Mouse (Mus musculus): Measurements from ENCODE around the gene C1qtnf6. TPM values are rescaled to one million over a fixed set of nuclear protein-coding genes. Genes with fewer than 3 reads are reported as not detected.

C1qtnf6 gene
- polyA plus RNA-seq, 1 experiment, result 31.2 TPM

DNA sequence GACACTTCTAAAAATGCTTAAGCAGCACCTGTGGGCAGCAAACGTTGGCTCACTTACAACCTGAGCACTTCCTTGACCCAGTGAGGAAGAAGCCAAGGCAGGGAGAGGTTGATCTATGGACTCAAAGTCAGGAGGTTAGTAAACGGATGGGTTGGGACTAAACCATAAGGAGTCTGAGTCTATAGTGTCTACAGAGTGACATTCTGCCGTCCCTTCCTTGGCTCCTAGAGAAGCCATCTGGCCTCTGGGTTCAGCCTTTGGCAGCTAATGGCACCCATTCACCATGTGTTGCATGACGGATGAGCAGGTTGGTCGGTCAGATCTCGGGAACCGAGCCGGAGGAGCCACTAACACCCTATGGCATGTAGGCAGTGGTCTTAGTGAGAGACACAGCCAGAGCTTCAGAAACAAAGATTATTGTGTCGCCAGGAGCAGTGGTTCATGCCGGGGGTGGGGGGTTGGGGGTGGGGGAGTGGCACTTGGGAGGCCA, 2.2 kb upstream of the C1qtnf6 start:
- H3K27me3 ChIP-seq (replicated peaks), result peaks cover 49% of the 10 kb centered on the region
- H3K36me3 ChIP-seq (replicated peaks; ENCODE audit: low read length), result no peaks in the 10 kb centered on the region
- no peak overlapping the region for H3K4me3 ChIP-seq (replicated peaks)
- TF ChIP-seq GATA1 (IDR thresholded peaks at IDR 0.05; ENCODE audit: borderline replicate concordance, low read length), result no peak
- TF ChIP-seq FLI1 (IDR thresholded peaks at IDR 0.05; ENCODE audit: low read length), result no peak
- no peaks in the 10 kb centered on the region for H3K9me3 ChIP-seq
- H3K4me1 ChIP-seq, result peaks cover 51% of the 10 kb centered on the region

- Histone ChIP-seq H3K36me3 (replicated peaks; ENCODE audit: low read length) (no peaks in the 10 kb centered on the region), H3K4me1 (peaks cover 58% of the 10 kb centered on the region), H3K4me3 (replicated peaks) (peak overlapping the region; percentile 89), H3K9me3 (no peaks in the 10 kb centered on the region), H3K27me3 (replicated peaks) (peaks cover 43% of the 10 kb centered on the region)
- TF ChIP-seq FLI1 (IDR thresholded peaks at IDR 0.05; ENCODE audit: low read length) (no peak), GATA1 (IDR thresholded peaks at IDR 0.05; ENCODE audit: borderline replicate concordance, low read length) (no peak)
Observed at GRCm38 (mm10) chr15:78532566-78533345, 1.5 kb upstream of the C1qtnf6 start.

DNA sequence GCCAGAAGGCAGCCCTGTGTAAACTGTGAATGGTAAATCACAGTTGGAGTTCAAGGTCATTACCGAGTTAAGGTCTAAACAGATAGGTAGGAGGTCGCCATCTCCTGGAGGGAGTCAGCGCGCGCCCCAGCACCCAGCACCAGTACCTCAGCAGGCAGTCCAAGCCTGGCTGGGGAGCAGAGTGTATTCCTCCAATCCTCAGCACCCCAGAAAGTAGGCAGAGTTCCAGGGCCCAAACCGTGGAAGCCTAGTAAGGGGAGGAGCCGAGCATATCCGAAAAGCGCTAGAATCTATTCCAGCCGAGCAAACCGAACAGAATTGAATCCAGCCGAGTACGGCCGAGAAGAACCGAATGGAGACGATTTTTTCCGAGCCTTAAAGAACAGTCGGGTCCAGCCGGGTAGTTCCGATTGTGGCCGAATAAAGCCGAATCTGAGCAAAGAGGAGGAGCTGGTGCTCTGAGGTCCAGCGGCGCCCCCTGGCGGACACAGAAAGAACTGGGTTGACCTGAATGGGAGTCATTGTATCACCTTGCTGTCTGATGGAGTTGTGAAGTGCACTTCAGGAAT, 769 bp upstream of the C1qtnf6 start:
- peaks cover 61% of the 10 kb centered on the region for H3K4me1 ChIP-seq
- H3K9me3 ChIP-seq, result no peaks in the 10 kb centered on the region
- peak overlapping the region; percentile 89 for H3K4me3 ChIP-seq (replicated peaks)
- H3K36me3 ChIP-seq (replicated peaks; ENCODE audit: low read length), result peaks cover 7% of the 10 kb centered on the region
- peaks cover 35% of the 10 kb centered on the region for H3K27me3 ChIP-seq (replicated peaks)
- TF ChIP-seq GATA1 (IDR thresholded peaks at IDR 0.05; ENCODE audit: borderline replicate concordance, low read length), result no peak
- TF ChIP-seq FLI1 (IDR thresholded peaks at IDR 0.05; ENCODE audit: low read length), result no peak

DNA sequence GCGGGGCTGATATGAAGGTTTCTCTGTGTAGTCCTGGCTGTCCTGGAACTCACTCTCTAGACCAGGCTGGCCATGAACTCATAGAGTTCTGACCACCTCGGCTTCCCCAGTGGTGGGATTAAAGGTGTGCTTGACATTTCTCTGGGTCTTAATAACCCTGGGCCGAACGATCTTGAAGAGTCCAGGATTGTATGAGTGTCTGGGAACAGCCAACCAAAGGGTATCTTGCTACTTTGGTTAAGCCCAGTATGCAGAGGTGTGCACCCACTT, 170 bp upstream of the C1qtnf6 start:
- Histone ChIP-seq H3K4me3 (replicated peaks) (peak overlapping the region; percentile 89), H3K4me1 (peaks cover 62% of the 10 kb centered on the region), H3K27me3 (replicated peaks) (peaks cover 31% of the 10 kb centered on the region), H3K9me3 (no peaks in the 10 kb centered on the region), H3K36me3 (replicated peaks; ENCODE audit: low read length) (peaks cover 13% of the 10 kb centered on the region)
- TF ChIP-seq FLI1 (IDR thresholded peaks at IDR 0.05; ENCODE audit: low read length) (no peak), GATA1 (IDR thresholded peaks at IDR 0.05; ENCODE audit: borderline replicate concordance, low read length) (no peak)

- Histone ChIP-seq H3K27me3 (replicated peaks) (peaks cover 24% of the 10 kb centered on the region), H3K4me1 (peaks cover 67% of the 10 kb centered on the region), H3K9me3 (no peaks in the 10 kb centered on the region), H3K4me3 (replicated peaks) (peak overlapping the region; percentile 92), H3K36me3 (replicated peaks; ENCODE audit: low read length) (peaks cover 26% of the 10 kb centered on the region)
- TF ChIP-seq GATA1 (IDR thresholded peaks at IDR 0.05; ENCODE audit: borderline replicate concordance, low read length) (no peak), FLI1 (IDR thresholded peaks at IDR 0.05; ENCODE audit: low read length) (no peak)
Observed at GRCm38 (mm10) chr15:78530141-78530540, 1.1 kb downstream of the C1qtnf6 start.

- TF ChIP-seq GATA1 (IDR thresholded peaks at IDR 0.05; ENCODE audit: borderline replicate concordance, low read length) (no peak), FLI1 (IDR thresholded peaks at IDR 0.05; ENCODE audit: low read length) (no peak)
- H3K36me3 ChIP-seq (replicated peaks; ENCODE audit: low read length), result peaks cover 32% of the 10 kb centered on the region
- H3K4me3 ChIP-seq (replicated peaks), result peak overlapping the region; percentile 92
- peaks cover 24% of the 10 kb centered on the region for H3K27me3 ChIP-seq (replicated peaks)
- H3K4me1 ChIP-seq, result peaks cover 72% of the 10 kb centered on the region
- H3K9me3 ChIP-seq, result no peaks in the 10 kb centered on the region
Observed at GRCm38 (mm10) chr15:78529428-78529990, 1.7 kb downstream of the C1qtnf6 start.

DNA sequence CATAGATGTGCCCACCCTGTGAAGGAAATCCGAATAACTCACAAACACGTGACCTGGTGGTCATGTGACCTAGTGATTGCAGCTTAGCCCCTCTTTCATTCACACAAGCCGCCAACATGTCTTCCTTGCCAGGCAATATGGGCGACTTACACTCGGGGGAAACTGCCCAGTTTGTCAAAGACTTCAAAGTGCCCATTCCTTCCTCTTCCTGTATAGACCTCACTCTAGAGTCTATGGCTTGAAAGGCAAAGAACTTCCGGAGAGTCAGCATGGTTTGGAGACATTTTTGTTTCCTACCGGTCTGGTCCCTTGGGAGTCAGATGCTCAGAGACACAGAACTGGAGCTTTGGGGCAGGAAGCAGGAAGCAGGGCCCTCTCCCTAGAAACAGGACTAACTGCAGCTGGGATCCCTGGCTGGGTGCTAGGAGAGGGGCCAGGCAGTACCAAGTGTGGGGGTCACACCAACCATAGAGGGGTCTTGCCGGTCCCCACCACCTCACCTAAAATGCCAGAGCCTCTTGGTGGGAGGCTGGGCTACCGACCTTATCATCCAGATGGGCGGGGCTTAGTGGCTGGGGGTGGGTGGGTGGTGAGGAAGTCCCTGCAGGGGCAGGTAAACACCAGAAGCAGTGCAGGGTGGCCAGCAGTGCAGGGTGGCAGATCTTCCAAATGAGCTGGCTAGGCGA, 2.3 kb downstream of the C1qtnf6 start:
- peaks cover 76% of the 10 kb centered on the region for H3K4me1 ChIP-seq
- H3K36me3 ChIP-seq (replicated peaks; ENCODE audit: low read length), result peaks cover 38% of the 10 kb centered on the region
- TF ChIP-seq FLI1 (IDR thresholded peaks at IDR 0.05; ENCODE audit: low read length), result no peak
- no peak for TF ChIP-seq GATA1 (IDR thresholded peaks at IDR 0.05; ENCODE audit: borderline replicate concordance, low read length)
- H3K4me3 ChIP-seq (replicated peaks), result peak overlapping the region; percentile 92
- H3K9me3 ChIP-seq, result no peaks in the 10 kb centered on the region
- peaks cover 19% of the 10 kb centered on the region for H3K27me3 ChIP-seq (replicated peaks)

- Histone ChIP-seq H3K36me3 (replicated peaks; ENCODE audit: low read length) (peaks cover 47% of the 10 kb centered on the region), H3K27me3 (replicated peaks) (peaks cover 10% of the 10 kb centered on the region), H3K9me3 (no peaks in the 10 kb centered on the region), H3K4me1 (peaks cover 84% of the 10 kb centered on the region), H3K4me3 (replicated peaks) (peak overlapping the region; percentile 53)
- TF ChIP-seq GATA1 (IDR thresholded peaks at IDR 0.05; ENCODE audit: borderline replicate concordance, low read length), result no peak
- TF ChIP-seq FLI1 (IDR thresholded peaks at IDR 0.05; ENCODE audit: low read length), result no peak
Observed at GRCm38 (mm10) chr15:78527973-78528372, 3.2 kb downstream of the C1qtnf6 start.

- peaks cover 86% of the 10 kb centered on the region for H3K4me1 ChIP-seq
- H3K4me3 ChIP-seq (replicated peaks), result no peak overlapping the region
- H3K36me3 ChIP-seq (replicated peaks; ENCODE audit: low read length), result peaks cover 53% of the 10 kb centered on the region
- H3K9me3 ChIP-seq, result no peaks in the 10 kb centered on the region
- TF ChIP-seq GATA1 (IDR thresholded peaks at IDR 0.05; ENCODE audit: borderline replicate concordance, low read length), result no peak
- TF ChIP-seq FLI1 (IDR thresholded peaks at IDR 0.05; ENCODE audit: low read length), result no peak
- H3K27me3 ChIP-seq (replicated peaks), result peaks cover 11% of the 10 kb centered on the region
Observed at GRCm38 (mm10) chr15:78524163-78524562, 7.1 kb downstream of the C1qtnf6 start.
